Mouse (Mus musculus) A20 (cell line): ENCODE results near the gene Rab30.
"Not testable (repeated sequence)": the region's sequence is repeated elsewhere in the genome, so short reads cannot be mapped to it uniquely, and the experiment has no call there.

ENCODE experiments used
- DNase-seq: peaks from one replicate; pipeline ENCODE4 v3.0.0-alpha.2; 2011; ENCODE audit warnings: low read depth, low spot score

Rab30 gene

GRCm38 (mm10) chr7:92750395-92750794, 9.0 kb downstream of the Rab30 start:
- DNase-seq, result no peak

GRCm38 (mm10) chr7:92758067-92758466, 16.7 kb downstream of the Rab30 start:
- DNase-seq, result no peak

- no peak for DNase-seq
Observed at GRCm38 (mm10) chr7:92760651-92761050, 19.2 kb downstream of the Rab30 start.

- DNase-seq, result no peak
Observed at GRCm38 (mm10) chr7:92761161-92761560, 19.8 kb downstream of the Rab30 start.

- DNase-seq, result no peak
Observed at GRCm38 (mm10) chr7:92765426-92765825, 24.0 kb downstream of the Rab30 start.

GRCm38 (mm10) chr7:92766096-92767090, 25.0 kb downstream of the Rab30 start:
- no peak for DNase-seq

- DNase-seq, result not testable (repeated sequence)
Observed at GRCm38 (mm10) chr7:92768116-92768515, 26.7 kb downstream of the Rab30 start.

- DNase-seq, result no peak
Observed at GRCm38 (mm10) chr7:92768859-92769258, 27.5 kb downstream of the Rab30 start.

GRCm38 (mm10) chr7:92773006-92773405, 31.6 kb downstream of the Rab30 start:
- DNase-seq, result no peak

GRCm38 (mm10) chr7:92773596-92773995, 32.2 kb downstream of the Rab30 start:
- no peak for DNase-seq

- DNase-seq, result no peak
Observed at GRCm38 (mm10) chr7:92774741-92775140, 33.3 kb downstream of the Rab30 start.

GRCm38 (mm10) chr7:92775703-92776102, 34.3 kb downstream of the Rab30 start:
- no peak for DNase-seq

GRCm38 (mm10) chr7:92776647-92777046, 35.2 kb downstream of the Rab30 start:
- DNase-seq, result no peak

GRCm38 (mm10) chr7:92777108-92777973, 35.9 kb downstream of the Rab30 start:
- no peak for DNase-seq

- no peak for DNase-seq
Observed at GRCm38 (mm10) chr7:92779058-92779457, 37.7 kb downstream of the Rab30 start.

- DNase-seq, result peak; percentile 54
Observed at GRCm38 (mm10) chr7:92781361-92781760, 40.0 kb downstream of the Rab30 start.

- no peak for DNase-seq
Observed at GRCm38 (mm10) chr7:92781948-92782347, 40.5 kb downstream of the Rab30 start.

- no peak for DNase-seq
Observed at GRCm38 (mm10) chr7:92782511-92782910, 41.1 kb downstream of the Rab30 start.

- peak; percentile 77 for DNase-seq
Observed at GRCm38 (mm10) chr7:92783166-92783806, 41.9 kb downstream of the Rab30 start.

- no peak for DNase-seq
Observed at GRCm38 (mm10) chr7:92783914-92784313, 42.5 kb downstream of the Rab30 start.

- DNase-seq, result no peak
Observed at GRCm38 (mm10) chr7:92795749-92796148, 54.3 kb downstream of the Rab30 start.

GRCm38 (mm10) chr7:92796813-92797212, 55.4 kb downstream of the Rab30 start:
- no peak for DNase-seq
